Mouse (Mus musculus) kidney, embryonic 14.5 days (tissue): ENCODE results near the gene Gm13030. TPM values are rescaled to one million over a fixed set of nuclear protein-coding genes. Genes with fewer than 3 reads are reported as not detected.
"Not testable (repeated sequence)": the region's sequence is repeated elsewhere in the genome, so short reads cannot be mapped to it uniquely, and the experiment has no call there.

Experiments used
- ATAC-seq: fragments of 200-750 bp; cut with Nextera tagmentation; 2 replicates; pipeline ENCODE4 v1.8.0; 2017; ENCODE audit warnings: moderate number of reproducible peaks, mild to moderate bottlenecking, moderate TSS enrichment, moderate library complexity; ENCODE audit not compliant: low FRiP score, low TSS enrichment
- H3K27ac ChIP-seq: fragments of 300-500 bp; sonication (generic); 2 replicates; pipeline ENCODE4 v1.5.1; 2014; ENCODE audit warnings: low read depth, mild to moderate bottlenecking, low read length, moderate library complexity, mixed read lengths
- H3K27me3 ChIP-seq: fragments of 300-500 bp; sonication (generic); 2 replicates; pipeline ENCODE4 v1.6.1; 2014; ENCODE audit warnings: mild to moderate bottlenecking, low read length; ENCODE audit not compliant: control insufficient read depth, insufficient read depth
- H3K36me3 ChIP-seq: fragments of 300-500 bp; sonication (generic); 2 replicates; pipeline ENCODE4 v1.6.1; 2014; ENCODE audit warnings: low read length, mixed read lengths; ENCODE audit not compliant: control insufficient read depth, insufficient read depth
- H3K4me1 ChIP-seq: fragments of 300-500 bp; sonication (generic); 2 replicates; pipeline ENCODE4 v1.6.1; 2014; ENCODE audit warnings: low read length, mixed read lengths; ENCODE audit not compliant: control insufficient read depth, insufficient read depth
- H3K4me2 ChIP-seq: fragments of 300-500 bp; sonication (generic); replicated peaks from 2 replicates; pipeline ENCODE4 v1.6.1; 2014; ENCODE audit warnings: low read depth, mild to moderate bottlenecking, low read length
- H3K4me3 ChIP-seq: fragments of 300-500 bp; sonication (generic); 2 replicates; pipeline ENCODE4 v1.5.1; 2014; ENCODE audit warnings: mild to moderate bottlenecking, low read length
- H3K9ac ChIP-seq: fragments of 300-500 bp; sonication (generic); 2 replicates; pipeline ENCODE4 v1.6.1; 2014; ENCODE audit warnings: low read depth, mild to moderate bottlenecking, low read length, moderate library complexity
- H3K9me3 ChIP-seq: fragments of 300-500 bp; sonication (generic); 2 replicates; pipeline ENCODE4 v1.6.1; 2016; ENCODE audit warnings: low read length; ENCODE audit not compliant: control insufficient read depth
- WGBS: fragments of 180-500 bp; shearing (Covaris S2); extraction: QIAGEN DNeasy Blood & Tissue Kit; methylation state at CpG from one replicate; pipeline ENCODE4 v1.1.7; 2014; 5-methylcytosine and 5-hydroxymethylcytosine counted together
- polyA plus RNA-seq: library from polyadenylated mRNA; unstranded; fragments of >200 nt; fragmentation: Nextera tagmentation; extraction: Ambion mirVana; gene quantifications from 2 replicates; pipeline ENCODE4 v1.2.1, GENCODE M21; 2014

The Gm13030 gene
- polyA plus RNA-seq, 1 experiment from 2014 or later = not detected

DNA sequence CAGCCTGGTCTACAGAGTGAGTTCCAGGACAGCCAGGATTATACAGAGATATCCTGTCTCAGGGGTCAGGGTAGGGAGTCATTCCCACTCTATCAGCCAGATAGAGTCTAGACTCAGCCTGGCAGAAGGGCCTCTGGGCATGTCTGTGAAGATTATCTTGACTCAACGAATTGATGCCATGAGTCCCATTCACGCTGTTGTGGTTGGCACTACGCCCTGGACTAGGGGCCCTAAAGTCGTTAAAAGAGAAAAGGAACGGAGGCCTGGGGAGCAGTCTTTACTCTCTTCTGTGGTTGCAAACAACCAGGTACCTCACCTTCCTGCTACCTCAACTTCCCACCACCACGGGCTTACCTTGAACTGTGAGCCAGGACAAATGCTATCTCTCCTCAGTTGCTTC is 34.0 kb downstream of the Gm13030 start:
- no peak for ATAC-seq
- Histone ChIP-seq H3K27ac (no peak overlapping the region), H3K9ac (no peak overlapping the region), H3K4me1 (no peaks in the 10 kb centered on the region), H3K36me3 (no peaks in the 10 kb centered on the region), H3K9me3 (peaks cover 8% of the 10 kb centered on the region), H3K27me3 (no peaks in the 10 kb centered on the region), H3K4me2 (no peak overlapping the region), H3K4me3 (no peak overlapping the region)
- WGBS = 83% methylated on average over 6 of the region's 6 CpGs

DNA sequence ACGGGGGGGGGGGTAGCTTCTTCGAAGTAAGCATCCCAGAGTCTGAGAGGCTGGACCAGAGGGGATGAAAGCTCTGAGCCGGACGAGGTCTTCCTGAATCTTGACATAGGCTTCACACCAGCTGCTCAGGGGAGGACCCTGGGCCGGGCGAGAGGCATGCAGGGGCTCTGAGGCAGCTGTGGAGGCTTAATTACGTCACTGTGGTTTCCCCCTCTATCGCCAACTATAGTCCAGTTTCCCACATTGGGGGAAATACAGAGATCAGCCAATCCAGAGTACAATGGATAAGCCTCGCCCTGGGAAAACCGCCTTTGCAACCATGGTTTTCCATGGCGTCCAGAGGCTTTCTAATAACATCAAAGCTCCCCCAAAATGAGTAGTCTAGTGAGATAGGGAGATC is 46.6 kb downstream of the Gm13030 start:
- Histone ChIP-seq H3K4me1 (peaks cover 7% of the 10 kb centered on the region; the same call in 1 of the 2 replicates), H3K27ac (no peak overlapping the region), H3K9me3 (peaks cover 8% of the 10 kb centered on the region; the same call in 1 of the 2 replicates), H3K4me3 (no peak overlapping the region), H3K36me3 (no peaks in the 10 kb centered on the region), H3K27me3 (no peaks in the 10 kb centered on the region), H3K4me2 (no peak overlapping the region), H3K9ac (no peak overlapping the region)
- 51% methylated on average over 11 of the region's 11 CpGs for WGBS
- ATAC-seq = no peak

DNA sequence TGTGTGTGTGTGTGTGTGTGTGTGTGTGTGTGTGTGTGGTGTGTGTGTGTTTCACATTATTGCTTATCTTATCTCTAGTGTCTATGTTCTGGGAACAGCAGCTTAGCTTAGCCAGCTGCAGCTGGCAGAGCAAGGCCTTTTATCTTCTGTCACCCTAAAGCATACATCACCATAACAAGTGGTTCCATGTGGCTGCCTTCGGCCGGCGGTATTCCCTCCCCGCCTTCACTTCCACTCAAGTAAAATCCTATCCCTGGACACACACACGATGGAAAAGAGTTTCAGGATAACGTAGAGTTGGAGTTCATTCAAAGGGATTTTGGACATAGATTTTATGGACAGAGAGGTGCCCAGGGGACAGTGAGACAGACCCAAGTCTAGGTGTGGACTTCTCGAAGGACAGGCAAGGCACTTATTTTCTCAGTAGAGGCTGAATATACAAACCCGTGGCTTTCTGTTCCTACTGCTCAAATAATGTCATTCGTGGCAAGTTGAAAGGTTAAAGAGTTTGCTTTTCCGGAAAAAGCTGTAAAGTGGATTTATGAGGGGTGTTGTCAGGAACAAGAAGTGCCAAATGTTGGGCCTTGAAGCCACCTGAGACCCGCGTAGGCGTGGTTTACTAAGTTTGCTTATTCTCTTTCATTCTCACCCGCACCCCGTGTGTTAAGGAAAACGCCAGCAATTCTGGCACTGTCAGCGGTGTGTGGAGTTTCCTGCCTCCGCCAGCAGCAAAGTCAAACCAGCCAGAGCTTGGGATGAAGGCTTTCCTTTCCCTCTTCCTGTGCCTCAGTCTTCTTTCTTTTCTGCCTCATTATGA is 47.8 kb downstream of the Gm13030 start:
- H3K36me3 ChIP-seq = no peaks in the 10 kb centered on the region
- H3K9ac ChIP-seq = no peak overlapping the region
- H3K4me3 ChIP-seq = no peak overlapping the region
- H3K4me1 ChIP-seq = peaks cover 7% of the 10 kb centered on the region; the same call in 1 of the 2 replicates
- peaks cover 8% of the 10 kb centered on the region; the same call in 1 of the 2 replicates for H3K9me3 ChIP-seq
- no peak overlapping the region; the same call in 1 of the 2 replicates for H3K27ac ChIP-seq
- no peak overlapping the region; the same call in 1 of the 2 replicates for H3K4me2 ChIP-seq
- 7% methylated on average over 18 of the region's 18 CpGs for WGBS
- H3K27me3 ChIP-seq = no peaks in the 10 kb centered on the region
- ATAC-seq = no peak; the same call in 1 of the 2 replicates

DNA sequence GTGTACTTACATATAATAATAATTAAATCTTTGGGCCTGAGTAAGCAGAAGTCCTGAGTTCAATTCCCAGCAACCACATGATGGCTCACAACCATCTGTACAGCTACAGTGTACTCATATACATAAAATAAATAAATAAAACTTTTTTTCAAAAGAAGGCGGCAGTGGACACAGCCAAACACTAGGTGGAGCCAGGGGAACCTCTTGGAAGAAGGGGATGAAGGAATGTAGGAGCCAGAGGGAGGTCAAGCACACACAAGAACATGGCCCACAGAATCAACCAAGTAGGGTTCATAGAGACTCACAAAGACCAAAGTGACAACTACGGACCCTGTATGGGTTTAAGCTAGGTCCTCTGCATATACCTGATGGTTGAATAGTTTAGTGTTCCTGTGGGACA is 49.1 kb downstream of the Gm13030 start:
- no peak for ATAC-seq
- no peak overlapping the region for H3K27ac ChIP-seq
- peaks cover 7% of the 10 kb centered on the region; the same call in 1 of the 2 replicates for H3K4me1 ChIP-seq
- H3K9ac ChIP-seq = no peak overlapping the region
- no peak overlapping the region for H3K4me3 ChIP-seq
- 81% methylated on average over 2 of the region's 2 CpGs for WGBS
- peaks cover 8% of the 10 kb centered on the region; the same call in 1 of the 2 replicates for H3K9me3 ChIP-seq
- H3K4me2 ChIP-seq = no peak overlapping the region
- no peaks in the 10 kb centered on the region for H3K36me3 ChIP-seq
- H3K27me3 ChIP-seq = no peaks in the 10 kb centered on the region

DNA sequence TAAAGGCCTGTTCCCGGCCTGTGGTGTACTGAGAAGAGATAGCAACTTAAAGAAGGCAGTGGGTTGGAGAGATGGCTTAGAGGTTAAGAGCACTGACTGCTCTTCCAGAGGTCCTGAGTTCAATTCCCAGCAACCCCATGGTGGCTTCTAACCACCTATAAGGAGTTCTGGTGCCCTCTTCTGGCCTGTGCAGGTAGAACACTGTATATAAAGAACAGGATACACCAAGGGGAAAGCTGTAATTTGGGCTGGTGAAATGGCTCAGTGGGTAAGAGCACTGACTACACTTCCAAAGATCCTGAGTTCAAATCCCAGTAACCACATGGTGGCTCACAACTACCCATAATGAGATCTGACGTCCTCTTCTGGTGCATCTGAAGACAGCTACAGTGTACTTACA is 49.6 kb downstream of the Gm13030 start:
- WGBS = 78% methylated on average over 2 of the region's 2 CpGs
- not testable (repeated sequence) for H3K4me3 ChIP-seq, H3K9ac ChIP-seq, H3K4me1 ChIP-seq, H3K27ac ChIP-seq, H3K9me3 ChIP-seq, H3K27me3 ChIP-seq, ATAC-seq, H3K36me3 ChIP-seq, H3K4me2 ChIP-seq

DNA sequence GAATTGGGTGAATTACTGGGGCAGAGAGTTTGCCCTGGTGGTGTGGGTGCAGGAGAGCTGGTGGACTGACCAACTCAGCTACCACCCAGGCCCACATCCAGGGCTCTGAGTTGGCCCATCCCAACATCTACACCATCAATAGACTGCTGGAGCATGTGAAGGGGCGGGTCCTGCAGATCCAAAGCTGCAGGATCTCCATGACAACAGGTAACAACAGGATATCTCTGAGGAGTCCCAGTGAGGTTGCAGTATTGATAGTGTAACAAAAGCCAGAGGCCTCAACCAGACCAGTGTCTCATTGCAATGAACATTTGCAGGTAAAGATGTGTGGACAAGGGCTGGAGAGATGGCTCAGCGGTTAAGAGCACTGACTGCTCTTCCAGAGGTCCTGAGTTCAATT is 52.7 kb downstream of the Gm13030 start:
- ATAC-seq = no peak
- no peak overlapping the region for H3K4me3 ChIP-seq
- H3K9me3 ChIP-seq = peaks cover 8% of the 10 kb centered on the region; the same call in 1 of the 2 replicates
- H3K36me3 ChIP-seq = no peaks in the 10 kb centered on the region
- H3K9ac ChIP-seq = no peak overlapping the region
- 87% methylated on average over 2 of the region's 2 CpGs for WGBS
- H3K4me2 ChIP-seq = no peak overlapping the region
- peaks cover 4% of the 10 kb centered on the region; the same call in 1 of the 2 replicates for H3K4me1 ChIP-seq
- no peak overlapping the region for H3K27ac ChIP-seq
- no peaks in the 10 kb centered on the region for H3K27me3 ChIP-seq

Other genes with a start within 250 kb of the Gm13030 start
- 0.11 and 0.13 TPM in 2 replicates for gene Vwa5b1, start 238.1 kb downstream of the Gm13030 start, polyA plus RNA-seq
- gene Pla2g2c, start 149.2 kb downstream of the Gm13030 start, polyA plus RNA-seq = 0.46 and 0.81 TPM in 2 replicates
- gene Ubxn10, start 136.8 kb downstream of the Gm13030 start, polyA plus RNA-seq = 1.3 and 2.0 TPM in 2 replicates
- gene Pla2g2f, start 116.3 kb downstream of the Gm13030 start, polyA plus RNA-seq = not detected in 2 replicates
- not detected in 2 replicates for gene Pla2g2d, start 98.2 kb downstream of the Gm13030 start, polyA plus RNA-seq
- 0.34 and 0.35 TPM in 2 replicates for gene Pla2g5, start 10.5 kb downstream of the Gm13030 start, polyA plus RNA-seq
- 0.76 and 0.84 TPM in 2 replicates for gene Pla2g2e, start 4.0 kb upstream of the Gm13030 start, polyA plus RNA-seq
- gene Otud3, start 40.0 kb upstream of the Gm13030 start, polyA plus RNA-seq = 3.0 and 4.2 TPM in 2 replicates
- gene Rnf186, start 93.1 kb upstream of the Gm13030 start, polyA plus RNA-seq = 4.3 and 5.8 TPM in 2 replicates
- gene Tmco4, start 98.9 kb upstream of the Gm13030 start, polyA plus RNA-seq = 3.5 and 4.7 TPM in 2 replicates
- gene Htr6, start 201.6 kb upstream of the Gm13030 start, polyA plus RNA-seq = 0.10 and 0.12 TPM in 2 replicates
- 15.5 and 22.3 TPM in 2 replicates for gene Nbl1, start 219.0 kb upstream of the Gm13030 start, polyA plus RNA-seq